Mouse (Mus musculus) CD4-positive, CD25-positive, alpha-beta regulatory T cell, adult 9 weeks (primary cell): ENCODE measurements around the gene Ccnb1ip1. TPM values are rescaled to one million over a fixed set of nuclear protein-coding genes. Genes with fewer than 3 reads are reported as not detected.

Experiments
- polyA plus RNA-seq: library from polyadenylated mRNA; unstranded; fragments of 100-300 nt; shearing (Covaris generic); gene quantifications from one replicate; pipeline ENCODE4 v1.2.1, GENCODE M21; 2017

The Ccnb1ip1 gene
- not detected for polyA plus RNA-seq

DNA sequence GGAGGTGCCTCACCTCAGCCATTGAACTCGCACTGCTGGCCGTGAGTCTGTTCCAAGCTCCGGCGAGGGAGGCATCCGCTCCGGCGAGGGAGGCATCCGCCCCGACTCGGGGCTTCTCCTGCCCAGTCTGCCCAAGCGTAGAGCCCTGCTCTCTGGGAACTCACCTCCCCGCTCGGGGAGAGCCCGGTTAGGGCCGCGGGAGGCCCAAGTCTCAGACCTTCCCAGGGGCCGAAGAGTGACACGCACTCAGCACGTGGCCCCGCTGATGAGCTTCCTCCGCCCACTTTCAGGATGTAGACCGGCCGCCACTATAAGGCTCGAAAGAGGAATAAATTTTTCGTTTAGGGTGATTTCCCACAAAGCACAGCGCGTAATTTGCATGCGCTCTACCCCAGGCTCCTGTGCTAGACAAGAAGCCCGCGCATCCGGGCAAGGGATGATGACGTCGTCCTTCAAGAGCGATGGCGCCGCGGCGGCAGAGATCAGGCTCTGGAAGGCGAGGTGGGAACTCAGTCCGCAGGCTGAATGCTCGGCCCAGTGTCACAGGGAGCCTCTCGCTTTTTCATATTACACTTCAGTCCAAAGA, at the start of gene Ccnb1ip1, which contains the start of gene Parp2:
Ccnb1ip1 (minus strand) TSS at position 246 of the 586 bp plus-strand sequence.
Parp2 (plus strand) TSS at position 355 of the 586 bp plus-strand sequence.

DNA sequence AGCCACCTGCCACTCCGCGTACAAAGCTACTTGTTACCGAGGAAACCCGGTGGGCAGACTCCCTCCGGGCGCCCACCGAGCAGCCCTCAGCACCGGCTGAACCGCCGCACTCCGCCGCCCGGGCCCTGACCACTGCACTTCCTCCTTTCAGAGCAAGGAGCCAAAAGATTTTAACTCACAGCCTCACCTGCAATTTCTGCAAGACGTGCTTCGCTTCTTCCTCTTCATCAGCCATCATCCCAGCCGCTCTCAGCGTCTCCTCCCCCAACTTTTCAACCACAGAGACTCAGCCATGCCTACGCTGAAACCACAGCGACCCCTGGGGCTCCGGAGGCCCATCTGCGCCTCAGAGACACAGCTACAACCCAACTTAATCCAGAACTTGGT, 22.3 kb downstream of the Ccnb1ip1 start, which contains the start of gene Ttc5:
Ttc5 (minus strand) TSS at position 269 of the 387 bp plus-strand sequence.

DNA sequence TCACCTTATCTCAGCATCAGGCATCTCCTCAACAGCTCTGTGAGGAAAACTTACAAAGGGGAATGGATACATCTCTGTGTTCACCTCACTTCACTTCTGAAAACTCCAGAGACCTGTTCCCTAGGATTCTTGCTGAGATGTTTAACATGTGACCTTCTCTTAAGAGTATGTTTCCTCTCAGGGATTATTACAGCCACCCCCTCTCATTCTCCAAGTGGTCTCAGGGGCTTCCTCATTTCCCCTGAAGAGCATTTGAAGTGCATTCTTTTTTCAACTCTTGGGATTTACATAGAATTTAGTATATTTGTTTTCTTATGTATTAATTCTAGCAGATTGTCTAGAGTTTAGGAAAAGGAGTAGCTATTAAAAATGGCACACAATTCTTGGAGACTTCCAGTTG, 62.5 kb downstream of the Ccnb1ip1 start, which contains the start of gene Olfr749:
Olfr749 (minus strand) TSS at position 101 of the 400 bp plus-strand sequence.

Other genes with a start within 250 kb of the Ccnb1ip1 start
- gene Olfr744, start 192.9 kb downstream of the Ccnb1ip1 start, polyA plus RNA-seq = not detected
- gene Olfr745, start 168.3 kb downstream of the Ccnb1ip1 start, polyA plus RNA-seq = not detected
- not detected for gene Olfr746, start 160.6 kb downstream of the Ccnb1ip1 start, polyA plus RNA-seq
- gene Olfr747, start 114.5 kb downstream of the Ccnb1ip1 start, polyA plus RNA-seq = not detected
- not detected for gene Olfr748, start 100.4 kb downstream of the Ccnb1ip1 start, polyA plus RNA-seq
- not detected for gene Olfr749, start 62.6 kb downstream of the Ccnb1ip1 start, polyA plus RNA-seq
- 125 TPM for gene Ttc5, start 22.2 kb downstream of the Ccnb1ip1 start, polyA plus RNA-seq
- gene Parp2, start 109 bp upstream of the Ccnb1ip1 start, polyA plus RNA-seq = 76.4 TPM
- gene Tep1, start 62.8 kb upstream of the Ccnb1ip1 start, polyA plus RNA-seq = 28.8 TPM
- gene Klhl33, start 89.8 kb upstream of the Ccnb1ip1 start, polyA plus RNA-seq = 0.05 TPM
- gene Osgep, start 117.2 kb upstream of the Ccnb1ip1 start, polyA plus RNA-seq = 70.8 TPM
- 86.5 TPM for gene Apex1, start 117.2 kb upstream of the Ccnb1ip1 start, polyA plus RNA-seq
- gene Pip4p1, start 123.1 kb upstream of the Ccnb1ip1 start, polyA plus RNA-seq = 6.1 TPM
- gene Pnp, start 123.3 kb upstream of the Ccnb1ip1 start, polyA plus RNA-seq = 55.3 TPM
- not detected for gene Gm49342, start 136.8 kb upstream of the Ccnb1ip1 start, polyA plus RNA-seq
- gene Pnp2, start 148.3 kb upstream of the Ccnb1ip1 start, polyA plus RNA-seq = 1.1 TPM
- gene Rnase10, start 200.0 kb upstream of the Ccnb1ip1 start, polyA plus RNA-seq = not detected
- gene Rnase9, start 234.1 kb upstream of the Ccnb1ip1 start, polyA plus RNA-seq = not detected
- not detected for gene Rnase11, start 242.4 kb upstream of the Ccnb1ip1 start, polyA plus RNA-seq
- gene Rnase12, start 249.9 kb upstream of the Ccnb1ip1 start, polyA plus RNA-seq = not detected